Mouse (Mus musculus) lung, postnatal 0 days (tissue): ENCODE data around the gene S100a2. TPM values are rescaled to one million over a fixed set of nuclear protein-coding genes. Genes with fewer than 3 reads are reported as not detected.

Source experiments
- ATAC-seq: fragments of 200-750 bp; cut with Nextera tagmentation; 2 replicates; pipeline ENCODE4 v1.8.0; 2017; ENCODE audit warnings: moderate library complexity
- DNase-seq: peaks from one replicate; pipeline ENCODE4 v3.0.0-alpha.2; 2016; ENCODE audit warnings: low spot score
- H3K27ac ChIP-seq: fragments of 300-500 bp; sonication (generic); 2 replicates; pipeline ENCODE4 v1.5.1; 2014; ENCODE audit warnings: antibody characterized with exemption, mild to moderate bottlenecking, low read length, mixed read lengths
- H3K27me3 ChIP-seq: fragments of 300-500 bp; sonication (generic); replicated peaks from 2 replicates; pipeline ENCODE4 v1.6.1; 2014; ENCODE audit warnings: low read length, mixed read lengths; ENCODE audit not compliant: insufficient read depth
- H3K36me3 ChIP-seq: fragments of 300-500 bp; sonication (generic); 2 replicates; pipeline ENCODE4 v1.6.1; 2014; ENCODE audit warnings: low read length, mixed read lengths; ENCODE audit not compliant: insufficient read depth
- H3K4me1 ChIP-seq: fragments of 300-500 bp; sonication (generic); 2 replicates; pipeline ENCODE4 v1.6.1; 2014; ENCODE audit warnings: antibody characterized with exemption, low read depth, low read length, mixed read lengths; ENCODE audit not compliant: insufficient read depth
- H3K4me2 ChIP-seq: fragments of 300-500 bp; sonication (generic); replicated peaks from 2 replicates; pipeline ENCODE4 v1.6.1; 2014; ENCODE audit warnings: low read depth, mild to moderate bottlenecking, low read length, moderate library complexity, mixed read lengths
- H3K4me3 ChIP-seq: fragments of 300-500 bp; sonication (generic); 2 replicates; pipeline ENCODE4 v1.5.1; 2014; ENCODE audit warnings: low read depth, low read length
- H3K9ac ChIP-seq: fragments of 300-500 bp; sonication (generic); replicated peaks from 2 replicates; pipeline ENCODE4 v1.6.1; 2014; ENCODE audit warnings: low read depth, mild to moderate bottlenecking
- H3K9me3 ChIP-seq: fragments of 300-500 bp; sonication (generic); 2 replicates; pipeline ENCODE4 v1.6.1; 2016; ENCODE audit warnings: low read length, mixed read lengths
- CTCF ChIP-seq: IDR thresholded peaks from 2 replicates; pipeline ENCODE4 v1.5.1; 2016; ENCODE audit warnings: antibody characterized with exemption, mild to moderate bottlenecking
- EP300 ChIP-seq: IDR thresholded peaks from 2 replicates; pipeline ENCODE4 v1.6.1; 2016; ENCODE audit warnings: antibody characterized with exemption, mild to moderate bottlenecking, control low read depth
- WGBS: fragments of 180-500 bp; shearing (Covaris S2); extraction: QIAGEN DNeasy Blood & Tissue Kit; methylation state at CpG from one replicate; pipeline ENCODE4 v1.1.7; 2014; 5-methylcytosine and 5-hydroxymethylcytosine counted together
- polyA plus RNA-seq: library from polyadenylated mRNA; unstranded; fragments of >200 nt; fragmentation: Nextera tagmentation; extraction: Ambion mirVana; gene quantifications from 2 replicates; pipeline ENCODE4 v1.2.1, GENCODE M21; 2015

S100a2 gene
- polyA plus RNA-seq, 1 experiment from 2014 or later = 0.66 TPM

GRCm38 (mm10) chr3:90639511-90640154, 49.6 kb downstream of the S100a2 start:
- Histone ChIP-seq H3K4me2 (no peak overlapping the region), H3K27ac (no peak overlapping the region), H3K4me3 (no peak overlapping the region), H3K36me3 (no peaks in the 10 kb centered on the region), H3K4me1 (no peaks in the 10 kb centered on the region), H3K9me3 (no peaks in the 10 kb centered on the region), H3K9ac (no peak overlapping the region), H3K27me3 (no peaks in the 10 kb centered on the region)
- peak; percentile 39 for DNase-seq
- TF ChIP-seq CTCF = peak; percentile 78
- TF ChIP-seq EP300 = no peak
- 51% methylated on average over 7 of the region's 7 CpGs for WGBS
- ATAC-seq = no peak

- ATAC-seq (no peak), DNase-seq (no peak)
- Histone ChIP-seq H3K27ac (no peak overlapping the region), H3K9ac (no peak overlapping the region), H3K36me3 (no peaks in the 10 kb centered on the region), H3K4me3 (no peak overlapping the region), H3K4me2 (no peak overlapping the region), H3K27me3 (no peaks in the 10 kb centered on the region), H3K9me3 (no peaks in the 10 kb centered on the region), H3K4me1 (no peaks in the 10 kb centered on the region)
- TF ChIP-seq CTCF (no peak), EP300 (no peak)
- 80% methylated on average over 7 of the region's 7 CpGs for WGBS
Measured at GRCm38 (mm10) chr3:90640981-90641380, 50.9 kb downstream of the S100a2 start.

Other genes with a start within 250 kb of the S100a2 start
- 16.0 and 18.0 TPM in 2 replicates for gene Slc27a3, start 200.3 kb upstream of the S100a2 start, polyA plus RNA-seq
- gene Ints3, start 156.6 kb upstream of the S100a2 start, polyA plus RNA-seq = 10.6 and 13.9 TPM in 2 replicates
- gene Npr1, start 124.4 kb upstream of the S100a2 start, polyA plus RNA-seq = 30.0 and 35.8 TPM in 2 replicates
- gene Ilf2, start 114.1 kb upstream of the S100a2 start, polyA plus RNA-seq = 58.4 and 65.8 TPM in 2 replicates
- gene Snapin, start 99.2 kb upstream of the S100a2 start, polyA plus RNA-seq = 97.9 and 101 TPM in 2 replicates
- gene Chtop, start 80.7 kb upstream of the S100a2 start, polyA plus RNA-seq = 85.8 and 87.8 TPM in 2 replicates
- 289 and 309 TPM in 2 replicates for gene S100a1, start 75.9 kb upstream of the S100a2 start, polyA plus RNA-seq
- gene S100a13, start 75.8 kb upstream of the S100a2 start, polyA plus RNA-seq = 159 and 167 TPM in 2 replicates
- gene S100a14, start 63.4 kb upstream of the S100a2 start, polyA plus RNA-seq = 77.5 and 100 TPM in 2 replicates
- 368 and 387 TPM in 2 replicates for gene S100a16, start 53.0 kb upstream of the S100a2 start, polyA plus RNA-seq
- 1.1 and 2.1 TPM in 2 replicates for gene S100a3, start 29.7 kb upstream of the S100a2 start, polyA plus RNA-seq
- not detected in 2 replicates for gene Gm42674, start 11.7 kb downstream of the S100a2 start, polyA plus RNA-seq
- gene S100a4, start 13.5 kb downstream of the S100a2 start, polyA plus RNA-seq = 18.4 and 24.3 TPM in 2 replicates
- not detected in 2 replicates for gene S100a5, start 18.3 kb downstream of the S100a2 start, polyA plus RNA-seq
- gene S100a6, start 22.6 kb downstream of the S100a2 start, polyA plus RNA-seq = 1,618 and 1,721 TPM in 2 replicates
- 0.08 and 0.27 TPM in 2 replicates for gene S100a7a, start 63.8 kb downstream of the S100a2 start, polyA plus RNA-seq
- 332 and 333 TPM in 2 replicates for gene S100a8, start 78.7 kb downstream of the S100a2 start, polyA plus RNA-seq
- gene S100a9, start 105.5 kb downstream of the S100a2 start, polyA plus RNA-seq = 207 and 215 TPM in 2 replicates
- not detected in 2 replicates for gene Pglyrp4, start 136.7 kb downstream of the S100a2 start, polyA plus RNA-seq
- gene Gm5849, start 187.6 kb downstream of the S100a2 start, polyA plus RNA-seq = not detected in 2 replicates